Mouse (Mus musculus): ENCODE results near the gene Qrsl1.
"Not testable (repeated sequence)": the region's sequence is repeated elsewhere in the genome, so short reads cannot be mapped to it uniquely, and the experiment has no call there.

The Qrsl1 gene

DNA sequence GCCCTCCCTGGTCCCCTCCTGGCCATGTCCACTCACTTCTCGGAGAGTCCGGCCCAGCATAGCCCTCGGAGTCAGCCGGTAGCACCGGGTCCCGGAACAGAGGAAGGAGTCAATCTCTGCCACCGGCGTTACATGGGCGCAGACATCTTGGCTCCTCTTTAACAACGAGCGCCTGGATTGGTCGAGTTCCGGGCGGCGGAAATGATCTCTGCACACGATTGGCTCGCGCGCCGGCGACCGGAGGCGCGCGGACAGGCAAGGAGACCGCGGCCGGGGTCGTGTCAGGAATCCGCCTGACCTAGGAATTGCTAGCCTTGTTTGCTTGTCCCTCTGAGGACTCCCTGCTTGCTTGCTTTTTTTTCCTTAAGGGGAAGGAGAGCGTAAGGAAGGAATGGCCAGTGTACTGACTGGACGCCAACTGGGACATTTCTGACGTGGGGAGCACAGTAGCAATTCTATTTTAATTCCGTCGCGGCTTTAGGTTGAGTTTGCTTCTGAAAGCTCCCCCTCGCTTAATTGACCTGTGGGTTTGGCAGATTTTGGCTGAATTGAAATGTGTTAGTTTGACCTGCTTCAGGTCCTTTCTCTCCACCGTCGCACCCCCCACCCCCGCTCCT, at the start of gene Qrsl1, which contains the start of gene Rtn4ip1:
TSS of gene Qrsl1 (minus strand) at position 168 of the 617 bp plus-strand sequence.
TSS of gene Rtn4ip1 (plus strand) at position 230 of the 617 bp plus-strand sequence.
- peak; percentile 96 for DNase-seq

DNA sequence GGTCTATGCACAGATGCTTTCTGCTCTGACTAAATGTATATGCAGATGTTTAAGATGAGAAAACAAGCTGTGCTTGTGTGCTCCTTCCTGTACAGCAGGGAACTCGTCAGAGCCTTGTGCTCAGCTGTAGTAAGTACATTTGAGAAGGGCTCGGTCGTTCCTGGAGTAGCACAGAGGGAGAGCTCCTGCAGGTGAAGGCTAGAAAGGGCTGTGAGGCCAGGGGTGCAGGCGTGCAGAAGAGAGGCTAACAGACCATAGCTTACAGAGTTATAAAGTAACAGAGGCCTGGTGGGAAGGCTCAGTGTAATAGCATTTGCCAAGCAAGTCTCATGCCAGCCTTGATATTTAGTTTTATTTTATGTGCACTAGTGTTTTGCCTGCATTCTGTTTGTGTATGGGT, 43.9 kb upstream of the Qrsl1 start:
- no peak for DNase-seq

DNA sequence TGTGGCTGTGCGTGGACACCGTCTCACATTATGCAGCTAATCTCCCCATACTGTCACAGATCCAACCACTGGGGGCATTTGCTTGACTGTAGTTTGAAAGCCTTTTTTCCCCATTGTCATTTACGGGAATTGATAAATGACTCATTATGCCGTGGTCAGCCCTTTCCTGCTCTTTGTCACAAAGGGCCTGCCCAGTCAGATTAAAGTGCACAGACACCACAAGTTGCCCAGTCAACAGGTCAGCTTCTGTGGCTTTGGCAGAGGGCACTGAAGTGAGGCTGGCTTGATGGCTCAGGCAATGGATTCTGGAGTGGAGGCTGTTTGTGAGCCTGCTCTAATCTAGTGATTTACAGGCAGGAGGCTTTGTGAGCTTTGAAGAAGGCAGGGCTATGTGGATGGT, 42.2 kb upstream of the Qrsl1 start:
- no peak for DNase-seq

DNA sequence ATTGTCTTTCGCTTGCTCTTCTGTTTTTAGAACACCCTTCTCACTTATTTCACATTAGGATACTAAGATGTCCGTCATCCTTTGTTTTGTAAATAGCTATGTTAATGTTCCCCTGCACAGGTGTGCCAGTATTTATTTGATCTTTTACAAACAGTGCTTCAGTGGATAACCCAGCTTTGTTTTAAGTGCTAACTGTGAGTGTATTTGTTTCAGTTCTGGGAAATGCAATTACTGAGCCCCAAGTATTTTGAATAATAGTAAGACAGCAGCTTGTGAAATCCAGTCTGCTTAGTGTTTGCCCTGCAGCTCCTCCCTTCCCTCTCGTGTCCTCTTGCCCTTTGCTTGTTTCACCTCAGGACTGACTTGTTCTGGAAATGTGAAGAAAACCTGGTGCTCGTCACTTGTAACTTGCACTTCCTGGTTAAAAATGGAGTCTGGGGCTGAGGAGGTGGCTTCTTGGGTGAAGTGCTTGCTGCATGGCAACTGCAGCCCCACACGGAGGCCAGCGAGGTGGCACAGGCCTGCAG, 37.7 kb upstream of the Qrsl1 start:
- no peak for DNase-seq

DNA sequence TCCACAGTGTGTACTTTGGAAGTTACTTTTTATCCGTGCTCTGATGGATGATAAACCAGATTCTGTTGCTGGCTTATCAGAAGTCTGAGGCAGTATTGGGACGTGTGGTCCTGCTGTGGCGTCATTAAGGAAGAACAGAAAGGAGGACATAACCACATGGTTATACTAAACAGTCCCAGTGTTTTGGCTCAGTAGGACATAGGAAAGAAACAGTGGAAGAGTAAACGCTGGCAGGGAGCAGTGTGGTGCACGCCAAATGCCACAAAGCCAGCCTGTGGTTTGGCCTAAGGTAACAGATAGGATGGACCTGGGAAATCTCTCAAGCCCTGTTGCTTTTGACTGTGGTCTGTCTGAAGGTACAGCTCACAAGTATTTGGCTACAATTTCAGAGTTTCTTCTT, 27.1 kb upstream of the Qrsl1 start:
- DNase-seq: no peak

DNA sequence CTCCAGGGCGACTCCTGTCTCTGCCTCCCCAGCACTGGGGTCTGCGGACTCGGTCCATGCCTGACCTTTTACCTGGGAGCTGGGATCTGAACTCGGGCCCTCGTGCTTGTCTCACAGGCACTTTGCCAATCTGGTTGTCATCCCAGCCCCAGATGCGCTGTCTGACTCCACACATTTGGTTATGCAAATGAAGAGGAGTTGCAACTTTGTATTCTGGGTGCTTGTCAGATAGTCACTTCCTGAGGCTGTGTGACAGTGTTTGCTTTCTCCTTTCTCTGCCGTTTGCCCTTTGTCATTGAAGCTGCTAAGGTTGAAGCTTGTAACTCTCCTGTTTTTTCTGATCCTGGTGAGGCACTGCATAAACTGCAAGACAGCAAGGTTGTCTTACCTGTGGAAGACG, 26.2 kb upstream of the Qrsl1 start:
- DNase-seq: no peak

DNA sequence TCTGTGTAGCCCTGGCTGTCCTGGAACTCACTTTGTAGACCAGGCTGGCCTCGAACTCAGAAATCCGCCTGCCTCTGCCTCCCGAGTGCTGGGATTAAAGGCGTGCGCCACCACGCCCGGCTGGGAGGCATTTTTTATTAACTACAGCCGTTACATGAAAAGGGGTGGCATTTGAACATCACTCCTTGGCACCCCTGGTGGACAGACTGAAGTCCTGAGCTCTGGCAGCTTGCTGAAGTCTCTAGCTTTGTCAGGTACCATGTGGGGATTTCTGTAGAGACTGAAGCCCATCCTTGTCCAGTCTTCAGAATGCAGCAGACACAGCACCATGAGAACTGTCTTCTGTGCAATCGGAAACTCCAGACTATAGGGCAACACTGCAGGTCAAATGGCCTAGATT, 24.2 kb upstream of the Qrsl1 start:
- not testable (repeated sequence) for DNase-seq

DNA sequence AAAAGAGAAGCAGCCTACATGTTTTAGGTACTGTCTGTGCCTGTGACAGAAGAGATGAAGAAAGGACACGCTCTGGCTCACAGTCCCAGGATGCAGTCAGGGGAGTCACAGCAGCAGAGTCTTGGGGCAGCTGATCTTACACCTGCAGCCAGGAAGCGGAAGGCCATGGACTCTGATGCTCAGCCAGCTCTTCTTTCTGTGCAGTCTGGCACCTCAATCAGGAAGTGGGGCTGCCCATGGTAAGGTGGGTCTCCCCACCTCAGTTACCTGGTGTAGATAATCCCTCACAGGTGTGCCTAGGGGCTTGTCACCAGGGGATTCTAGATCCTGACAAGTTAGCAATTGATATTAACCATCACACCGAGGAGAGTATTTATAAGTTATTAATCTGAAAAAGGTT, 21.6 kb upstream of the Qrsl1 start:
- no peak for DNase-seq

DNA sequence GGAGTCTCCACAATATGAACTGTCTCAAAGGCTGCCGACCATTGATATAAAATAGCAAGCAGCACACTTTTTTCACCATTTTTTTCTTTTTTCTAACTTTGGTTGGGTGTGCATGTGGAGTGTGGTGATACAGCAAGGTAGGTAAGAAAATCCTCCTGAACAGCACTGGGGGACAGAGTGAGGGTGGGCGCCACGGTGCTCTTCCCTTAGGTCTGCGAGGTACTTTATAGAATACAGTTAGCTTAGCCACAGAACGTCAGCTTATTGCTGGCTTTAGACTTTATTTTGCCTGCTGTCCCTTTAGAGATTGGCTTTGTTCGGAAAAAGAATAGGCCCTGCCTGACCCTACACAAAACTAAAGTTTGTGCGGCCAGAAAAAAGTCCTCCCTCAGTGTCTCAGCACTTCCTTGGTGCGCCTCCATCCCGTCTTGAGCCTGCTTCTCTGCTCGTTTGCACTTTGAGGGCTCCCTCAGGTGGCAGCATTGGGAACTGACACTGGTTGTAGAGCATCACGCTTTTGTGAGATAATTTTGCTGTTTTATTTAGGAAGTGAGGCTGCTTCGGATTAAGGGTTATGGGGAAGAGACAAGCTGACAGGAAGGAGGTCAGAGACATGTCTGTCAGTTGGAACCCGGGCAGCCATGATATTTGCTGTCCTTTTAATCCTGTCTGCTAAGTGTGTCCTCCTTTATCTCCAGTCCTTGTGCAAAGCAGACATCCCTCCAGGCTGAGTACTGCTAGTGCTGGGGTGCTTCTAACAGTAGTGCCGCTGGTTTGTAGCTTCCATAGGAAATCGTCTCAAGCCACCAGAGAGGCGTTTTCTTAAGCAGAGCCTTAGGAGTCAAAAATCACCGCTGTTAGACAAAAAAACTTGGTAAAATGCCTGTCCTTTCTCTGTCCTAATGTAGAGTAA, 17.4 kb upstream of the Qrsl1 start:
- peak; percentile 87 for DNase-seq

DNA sequence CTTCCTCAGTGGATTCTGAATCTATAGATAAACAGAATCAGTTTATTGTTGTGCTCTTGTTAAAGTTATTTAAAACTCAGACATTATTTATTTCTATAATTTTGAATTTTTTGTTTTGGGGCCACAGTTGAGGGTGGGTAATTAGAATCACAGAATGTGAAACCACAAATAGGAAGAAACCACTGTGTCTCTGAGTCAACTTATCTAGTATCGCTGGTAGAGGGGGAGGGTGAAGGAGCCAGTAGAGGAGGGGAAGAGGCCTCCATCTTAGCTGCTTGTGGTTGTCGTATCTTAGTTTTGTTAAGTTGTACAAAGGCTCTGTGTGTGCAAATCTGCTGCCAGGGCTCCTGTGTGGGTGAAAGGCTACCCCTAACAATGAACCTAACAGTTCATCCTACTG, 15.2 kb upstream of the Qrsl1 start:
- no peak for DNase-seq

DNA sequence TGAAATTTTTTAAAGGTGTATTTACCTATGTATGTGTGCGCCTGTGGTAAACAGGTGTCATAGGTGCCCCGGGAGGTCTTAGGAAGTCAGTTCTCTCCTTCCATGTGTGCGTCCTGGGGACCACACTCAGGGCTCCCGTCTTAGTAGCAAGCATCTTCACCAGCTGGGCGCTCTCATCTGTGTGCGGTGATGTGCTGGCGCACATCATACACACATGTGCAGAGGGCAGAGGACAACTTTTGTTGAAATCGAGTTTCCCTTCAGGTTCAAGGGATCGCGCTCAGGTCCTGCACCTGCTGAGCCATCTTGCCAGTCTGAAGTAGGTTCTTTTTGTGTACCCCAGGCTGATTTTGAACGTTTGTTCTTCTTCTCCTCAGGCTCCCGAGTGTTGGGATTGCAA, 14.6 kb upstream of the Qrsl1 start:
- DNase-seq: no peak

DNA sequence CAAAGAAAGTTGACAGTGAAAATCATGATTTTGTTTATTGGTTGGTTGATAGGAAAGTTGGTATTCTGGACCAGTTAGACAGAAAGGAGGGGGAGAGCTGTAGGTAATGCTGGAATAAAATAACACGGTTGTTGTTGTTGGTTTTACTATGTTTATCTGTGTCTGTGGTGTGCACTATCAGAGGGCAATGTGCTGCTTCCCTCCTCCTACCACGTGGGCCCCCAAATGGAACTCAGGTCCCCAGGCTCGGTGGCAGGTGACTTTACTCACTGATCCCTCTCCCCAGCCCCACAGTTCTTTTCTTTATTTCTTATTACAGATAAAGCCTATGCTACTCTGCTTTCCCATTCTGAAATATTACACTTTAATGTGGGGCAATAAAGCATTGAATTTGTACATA, 10.7 kb upstream of the Qrsl1 start:
- DNase-seq: no peak

DNA sequence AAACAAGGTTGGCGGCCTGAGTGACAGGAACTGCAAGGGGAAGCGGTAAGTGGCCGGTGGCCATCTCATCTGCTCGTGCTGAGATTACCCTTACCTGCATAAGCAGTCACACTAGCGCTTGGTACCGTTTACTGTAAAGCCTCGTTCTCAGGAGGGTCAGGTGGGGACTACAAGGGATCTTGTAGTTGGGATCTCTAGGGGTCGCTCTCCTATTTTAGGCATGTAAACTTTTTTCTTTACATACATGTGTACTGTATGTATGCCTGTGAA, 9.3 kb upstream of the Qrsl1 start:
- no peak for DNase-seq

DNA sequence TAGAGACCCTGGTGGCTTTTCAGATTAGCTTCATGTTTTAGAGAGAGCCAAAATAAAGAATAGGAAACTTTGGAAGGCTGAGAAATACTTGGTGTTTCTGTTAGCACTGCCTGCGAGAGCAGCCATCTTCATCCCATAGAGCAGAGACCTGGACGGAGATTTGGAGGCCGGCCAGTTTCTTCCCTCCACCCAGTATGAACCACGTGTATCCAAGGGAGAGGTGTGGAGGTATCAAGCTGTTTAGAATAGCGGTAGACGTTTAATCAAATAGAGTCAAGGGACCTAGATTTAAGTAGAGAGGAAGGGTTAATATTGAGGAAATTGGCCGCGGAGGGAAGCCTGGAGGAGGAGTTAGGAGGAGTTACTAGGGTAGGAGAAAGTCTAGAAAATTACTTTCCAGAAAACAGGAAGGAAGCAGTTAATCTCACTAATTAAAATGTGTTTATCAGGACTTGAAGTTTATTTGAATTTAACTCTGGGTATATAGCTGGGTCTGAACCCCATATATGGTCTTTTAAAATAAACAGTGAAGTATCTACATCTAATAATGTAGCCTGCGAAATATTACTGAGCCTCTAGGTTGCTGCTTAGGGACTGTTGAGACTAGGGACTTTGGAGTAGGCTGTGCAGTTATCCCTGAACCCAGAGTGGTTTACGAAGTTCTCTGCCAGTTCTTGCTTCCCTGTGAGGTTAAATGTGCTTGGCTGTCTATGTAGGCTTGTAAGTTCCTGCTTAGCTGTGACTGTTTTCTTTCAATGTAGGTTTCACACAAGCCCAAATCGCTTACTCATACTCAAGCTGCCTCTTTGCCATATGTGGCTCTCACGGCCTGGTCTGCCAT, 8.7 kb upstream of the Qrsl1 start:
- DNase-seq: no peak

DNA sequence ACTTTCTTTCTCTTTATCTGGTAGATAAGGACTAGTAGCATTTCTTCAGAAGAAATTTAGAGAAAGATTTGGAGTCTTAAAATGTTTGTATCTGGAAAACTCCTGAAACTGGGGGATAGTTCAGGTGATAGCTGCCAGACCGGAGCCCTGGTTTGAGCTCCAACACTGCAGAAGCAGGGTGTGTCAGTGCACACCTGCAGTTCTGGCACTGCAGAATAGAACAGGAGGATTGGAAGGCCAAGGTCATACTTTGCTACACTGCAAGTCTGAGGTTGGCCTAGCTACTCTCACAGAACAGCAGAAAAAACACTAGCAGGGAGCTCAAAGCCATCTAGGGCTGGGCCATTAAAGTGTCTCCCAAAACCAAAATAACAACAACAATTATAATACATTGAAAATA, 3.0 kb upstream of the Qrsl1 start:
- no peak for DNase-seq

DNA sequence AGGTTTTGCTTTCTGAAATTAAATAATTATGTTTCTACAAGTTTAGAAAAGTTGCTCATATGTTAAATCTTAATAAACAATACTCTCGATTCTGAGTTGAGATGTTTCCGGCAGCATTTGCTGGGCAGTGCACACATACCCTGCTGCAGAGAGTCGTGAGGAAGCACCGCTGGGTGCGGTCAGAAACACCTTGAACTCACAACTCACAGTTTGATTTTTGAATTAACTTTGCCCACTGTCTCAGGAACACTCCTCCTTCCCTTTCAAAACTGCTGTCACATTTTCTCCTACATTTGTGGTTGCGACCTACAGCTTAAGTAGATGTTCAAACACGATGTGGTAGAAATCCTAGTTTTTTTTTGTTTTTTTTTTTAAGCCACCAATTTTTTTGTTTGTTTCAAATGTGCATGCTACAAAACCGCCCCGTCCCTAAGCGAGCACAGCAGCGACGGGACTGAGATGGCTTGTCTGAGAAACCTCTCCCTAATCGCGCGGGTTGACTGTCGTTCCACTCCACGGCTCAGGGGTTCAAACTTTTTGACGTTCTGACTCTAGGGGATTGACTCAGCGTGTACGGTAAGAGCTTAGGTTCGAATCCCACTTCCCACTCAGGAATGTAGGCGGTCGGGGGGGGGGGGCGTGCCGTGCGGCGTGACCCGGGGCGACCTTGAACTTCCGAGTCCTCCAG, 518 bp downstream of the Qrsl1 start:
- no peak for DNase-seq

DNA sequence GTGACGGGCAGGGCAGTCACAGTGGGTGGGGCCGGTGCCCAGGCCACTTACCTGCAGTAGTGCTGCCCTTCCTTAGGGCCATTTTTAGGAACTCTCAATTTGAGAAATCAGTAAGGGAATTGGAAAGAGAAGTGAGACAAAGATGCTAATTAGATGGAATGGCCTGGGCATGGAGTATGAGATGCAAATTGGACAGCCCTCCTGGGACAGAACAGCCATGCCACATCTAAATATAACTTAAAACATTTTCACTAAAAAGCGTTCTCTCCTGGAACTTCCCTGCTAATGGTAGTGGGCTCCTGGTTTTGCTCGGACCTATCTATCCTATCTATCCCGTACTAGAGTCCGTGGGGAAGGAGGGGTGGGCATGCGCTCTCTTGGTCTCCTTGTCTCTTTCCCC, 3.3 kb downstream of the Qrsl1 start:
- DNase-seq: no peak

DNA sequence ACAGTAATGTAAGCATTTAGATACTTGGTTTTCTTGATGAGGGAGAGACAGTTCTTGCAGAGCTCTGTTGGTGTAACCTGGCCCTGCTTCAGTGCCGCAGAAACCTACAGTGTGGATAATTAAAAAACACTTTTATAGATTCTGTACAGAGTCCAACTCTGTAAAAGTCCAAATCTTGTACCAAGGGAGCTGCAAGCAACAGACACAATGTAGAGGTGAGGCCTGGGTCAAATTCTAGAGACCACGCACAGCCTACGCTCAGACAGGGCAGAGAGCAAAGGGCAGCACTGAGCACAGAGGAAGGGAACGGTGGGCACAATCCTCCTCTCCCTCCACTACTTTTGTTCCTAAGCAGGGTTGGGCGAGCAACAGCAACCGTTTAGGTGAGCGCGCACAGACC, 5.5 kb downstream of the Qrsl1 start:
- DNase-seq: no peak

DNA sequence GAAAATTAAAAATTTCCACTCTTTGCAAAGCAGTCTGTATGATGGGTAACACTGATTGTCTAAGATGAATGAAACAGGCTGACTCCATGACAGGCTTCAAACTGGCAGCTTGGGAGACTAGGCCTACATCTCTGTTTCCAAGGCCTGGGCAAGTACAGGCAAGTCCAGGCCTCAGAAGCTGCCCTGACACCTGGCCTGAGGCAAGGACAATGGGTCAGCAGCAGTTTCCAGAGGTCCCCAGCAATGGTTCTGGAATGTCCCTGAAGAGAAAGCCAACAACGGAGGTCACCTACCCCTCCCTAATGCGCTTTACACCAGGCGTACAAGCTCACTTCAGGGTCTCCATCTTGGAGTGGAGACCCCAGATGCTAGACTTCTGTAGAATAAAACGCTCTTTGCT, 8.6 kb downstream of the Qrsl1 start:
- DNase-seq: no peak

DNA sequence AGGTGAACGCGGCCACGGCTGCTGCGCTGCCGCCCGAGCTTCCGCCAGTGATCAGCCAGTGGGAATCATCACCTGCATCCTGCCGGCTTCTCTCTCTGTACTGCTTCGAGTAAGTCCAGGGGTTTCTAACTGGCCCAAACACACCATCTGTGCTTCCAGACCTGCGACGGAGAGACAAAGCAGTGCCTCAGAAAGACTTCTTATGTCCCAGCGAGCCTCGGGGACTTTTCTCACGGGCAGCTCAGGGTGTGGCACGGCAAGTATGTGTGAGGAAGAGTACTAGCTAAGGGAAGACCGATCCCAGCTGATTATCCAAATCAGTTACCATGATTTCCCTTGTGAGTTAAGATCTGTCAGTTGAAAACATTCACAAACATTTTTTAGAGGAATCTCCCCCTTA, 12.6 kb downstream of the Qrsl1 start:
- DNase-seq: no peak

DNA sequence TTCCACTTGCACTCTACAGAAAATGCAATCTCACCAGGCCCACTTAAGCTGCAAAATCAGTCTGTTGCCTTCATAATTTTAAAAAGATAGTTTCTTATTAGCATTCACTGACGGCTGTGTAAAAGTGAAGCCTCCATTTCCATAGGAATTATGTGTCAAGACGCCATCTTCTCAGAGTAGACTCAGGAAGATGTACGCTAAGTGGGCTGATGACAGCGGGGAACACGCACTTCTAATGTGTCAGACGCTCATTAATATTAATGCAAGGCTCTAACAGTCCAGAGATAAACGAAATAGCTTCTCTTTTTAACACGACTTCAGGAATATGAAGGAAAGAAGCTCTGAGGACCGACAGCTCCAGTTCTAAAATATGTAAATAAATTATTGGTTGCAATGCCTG, 13.9 kb downstream of the Qrsl1 start:
- no peak for DNase-seq

DNA sequence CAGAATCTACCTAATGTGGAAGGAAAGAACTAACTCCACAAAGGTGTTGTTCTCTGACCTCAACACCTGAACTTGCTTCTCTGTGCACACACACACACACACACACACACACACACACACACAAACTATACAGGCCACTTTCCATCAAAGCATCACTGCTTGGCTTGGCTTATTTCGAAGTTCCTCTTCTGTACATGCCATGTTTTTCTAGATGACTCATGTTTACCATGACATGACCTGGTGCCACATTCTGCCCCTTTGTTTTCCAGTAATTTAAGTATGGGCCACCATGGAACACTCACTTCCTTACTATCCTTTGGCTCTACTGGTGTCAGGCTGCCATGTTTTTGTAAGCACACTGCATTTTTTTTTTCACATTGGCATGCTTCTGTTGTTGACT, 30.1 kb downstream of the Qrsl1 start:
- no peak for DNase-seq

DNA sequence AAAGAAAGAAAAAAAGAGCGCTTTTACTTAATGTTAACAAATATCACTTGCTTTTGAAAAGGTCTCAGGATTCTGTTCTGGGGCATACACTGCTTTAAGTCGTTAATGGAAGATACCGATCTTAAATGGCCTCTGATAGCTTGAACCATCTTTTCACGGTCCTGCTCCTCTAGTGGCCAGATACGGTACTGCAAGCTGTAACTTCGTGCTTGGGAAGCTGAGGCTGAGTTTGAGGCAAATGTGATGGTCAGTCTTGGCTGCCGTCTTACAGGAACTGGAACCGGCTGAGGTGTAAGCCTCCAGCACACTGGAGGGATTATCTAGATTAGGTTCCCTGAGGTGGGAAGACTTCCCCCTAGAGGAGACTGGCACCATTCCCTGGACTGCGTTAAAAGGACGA, 30.8 kb downstream of the Qrsl1 start:
- peak; percentile 58 for DNase-seq

All from lung, postnatal 36 days (tissue).